Mouse (Mus musculus): ENCODE measurements around the gene Actn1. TPM values are rescaled to one million over a fixed set of nuclear protein-coding genes. Genes with fewer than 3 reads are reported as not detected.

Actn1 gene
- polyA plus RNA-seq, 1 experiment from 2014 or later, result 7.3 TPM

DNA sequence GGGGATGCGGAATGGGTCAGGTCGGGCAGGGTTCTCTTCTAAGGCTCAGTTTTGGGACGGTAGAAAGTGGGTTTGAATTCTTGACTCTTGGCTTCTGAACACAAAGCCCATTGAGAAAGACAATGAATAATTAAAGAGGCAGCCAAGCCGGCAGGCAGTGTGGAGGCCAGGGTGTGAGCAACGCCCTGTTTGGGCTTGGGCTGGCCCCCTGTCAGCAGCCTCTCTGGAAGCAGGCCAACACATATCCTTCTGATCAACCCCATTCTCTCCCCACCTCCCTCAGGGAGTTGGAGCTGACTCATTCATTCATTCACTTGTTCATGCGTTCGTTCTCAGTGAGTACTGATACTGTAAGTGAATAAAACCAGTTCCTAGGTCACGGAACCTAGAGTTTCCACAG lies 36.7 kb downstream of the Actn1 start:
- H3K9ac ChIP-seq (replicated peaks), result no peak overlapping the region
- no peak overlapping the region for H3K27ac ChIP-seq
- H3K4me3 ChIP-seq (replicated peaks), result no peak overlapping the region
- peaks cover 31% of the 10 kb centered on the region for H3K4me1 ChIP-seq (replicated peaks)
- no peaks in the 10 kb centered on the region for H3K36me3 ChIP-seq
- no peak overlapping the region for H3K4me2 ChIP-seq (replicated peaks)
- ATAC-seq, result peak; percentile 59; the same call in 1 of the 2 replicates
- no peaks in the 10 kb centered on the region for H3K27me3 ChIP-seq
- no peaks in the 10 kb centered on the region for H3K9me3 ChIP-seq
- WGBS, result 28% methylated on average over 8 of the region's 8 CpGs

DNA sequence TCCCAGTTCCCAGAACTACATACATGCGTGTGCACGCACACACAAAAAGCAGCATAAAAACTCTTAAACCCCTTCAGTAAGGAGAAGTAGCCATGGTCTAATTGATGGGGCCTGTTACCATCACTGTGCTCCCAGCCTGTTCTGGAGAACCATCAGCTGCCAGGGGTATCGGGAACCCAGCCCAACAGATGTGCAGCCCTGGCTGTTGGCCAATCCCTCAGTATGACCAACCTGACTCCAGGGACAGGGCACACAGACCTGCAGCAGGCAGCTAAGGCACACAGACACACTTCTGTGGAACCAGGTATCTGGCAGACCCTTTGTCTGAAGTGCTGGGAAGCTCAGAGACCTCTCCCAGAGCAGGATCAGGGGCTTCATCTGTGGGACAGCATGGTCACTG lies 37.7 kb downstream of the Actn1 start:
- Histone ChIP-seq H3K4me2 (replicated peaks) (no peak overlapping the region), H3K36me3 (no peaks in the 10 kb centered on the region), H3K27me3 (no peaks in the 10 kb centered on the region), H3K9me3 (no peaks in the 10 kb centered on the region), H3K27ac (no peak overlapping the region), H3K9ac (replicated peaks) (no peak overlapping the region), H3K4me1 (replicated peaks) (peaks cover 22% of the 10 kb centered on the region), H3K4me3 (replicated peaks) (no peak overlapping the region)
- 96% methylated on average over 3 of the region's 3 CpGs for WGBS
- no peak for ATAC-seq

DNA sequence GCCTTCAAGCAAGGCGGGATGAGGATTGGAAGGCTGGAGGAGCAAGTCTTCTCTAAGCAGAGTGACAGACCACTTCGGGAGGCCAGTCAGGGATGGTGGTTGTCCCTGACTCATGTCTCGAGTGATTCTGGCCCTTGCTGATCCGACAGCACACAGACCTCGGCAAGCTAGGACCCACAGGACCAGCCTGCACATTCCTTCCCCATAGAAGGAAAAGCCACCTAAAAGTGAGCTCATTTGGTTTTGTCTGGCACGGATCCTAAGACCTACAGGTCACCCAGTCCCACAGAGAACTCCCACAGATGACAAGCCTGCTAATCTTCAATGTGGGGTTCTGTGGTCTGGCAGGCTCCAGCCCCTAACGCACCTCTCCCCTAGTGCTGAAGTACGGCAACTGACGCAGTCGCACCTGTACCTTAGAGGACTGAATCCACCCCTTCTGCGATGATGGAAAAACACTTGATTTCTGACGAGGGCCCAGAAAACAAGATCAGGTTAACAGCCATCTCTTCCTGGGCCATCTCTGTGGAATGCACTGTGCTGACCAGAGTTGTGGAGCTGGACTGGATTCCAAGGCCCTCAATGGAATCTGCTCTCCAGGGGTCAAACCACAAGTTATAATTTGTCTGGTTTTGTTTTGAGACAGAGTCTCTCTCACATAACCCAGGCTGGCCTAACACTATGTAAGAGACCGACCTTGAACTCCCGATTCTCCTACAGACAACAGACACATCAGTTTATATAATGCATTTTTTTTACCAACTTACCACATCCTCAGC lies 39.7 kb downstream of the Actn1 start:
- Histone ChIP-seq H3K27ac (no peak overlapping the region), H3K9me3 (no peaks in the 10 kb centered on the region), H3K4me2 (replicated peaks) (no peak overlapping the region), H3K9ac (replicated peaks) (no peak overlapping the region), H3K36me3 (no peaks in the 10 kb centered on the region), H3K4me3 (replicated peaks) (no peak overlapping the region), H3K4me1 (replicated peaks) (peaks cover 26% of the 10 kb centered on the region), H3K27me3 (no peaks in the 10 kb centered on the region)
- no peak for ATAC-seq
- WGBS, result 93% methylated on average over 14 of the region's 14 CpGs

DNA sequence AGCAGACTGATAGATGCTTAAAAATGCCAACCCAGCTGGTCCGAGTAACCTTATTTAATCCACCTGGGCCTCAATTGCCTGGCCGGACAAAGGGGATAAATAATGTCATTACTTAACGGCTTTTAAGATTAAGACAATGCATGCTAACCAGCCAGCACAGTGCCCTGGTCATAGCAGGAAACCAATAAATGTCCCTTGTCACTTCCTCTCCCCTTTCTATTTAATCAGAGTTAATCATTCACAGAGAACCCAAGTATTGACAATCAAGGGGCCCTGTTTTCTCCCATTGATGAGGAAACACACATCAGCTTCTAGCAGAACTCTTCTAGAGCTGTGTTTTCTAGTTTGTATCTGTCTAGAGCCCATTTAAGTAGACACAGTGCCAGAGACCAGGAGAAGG lies 41.4 kb downstream of the Actn1 start:
- no peaks in the 10 kb centered on the region for H3K9me3 ChIP-seq
- ATAC-seq, result no peak
- 84% methylated on average over 3 of the region's 3 CpGs for WGBS

DNA sequence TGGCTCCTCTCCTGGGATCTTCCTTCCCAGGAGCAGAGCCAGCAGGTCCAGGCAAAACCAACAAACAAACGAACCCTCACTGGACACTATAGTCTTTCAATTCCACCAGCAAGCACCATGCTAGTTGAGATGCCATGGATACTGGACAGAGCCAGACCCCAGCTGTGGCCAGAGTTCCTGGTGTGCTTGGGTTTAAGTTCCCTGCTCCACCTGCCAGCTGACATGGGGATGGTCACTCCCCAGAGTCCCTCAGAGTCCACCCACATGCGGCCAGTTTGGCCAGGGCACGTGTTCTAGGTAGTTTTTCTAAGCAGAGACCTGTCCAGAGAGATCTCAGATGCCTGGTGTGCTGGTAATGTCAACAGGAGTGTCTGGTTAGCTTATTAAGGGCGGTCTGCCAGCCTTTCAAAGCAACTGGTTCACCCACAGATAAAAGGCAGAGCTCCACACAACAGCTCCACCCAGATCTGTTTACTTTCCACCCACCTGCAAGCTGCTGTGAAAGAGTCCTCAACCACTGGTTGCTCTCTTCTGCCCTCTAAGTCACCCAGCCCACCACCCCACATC lies 42.0 kb downstream of the Actn1 start:
- no peak for ATAC-seq
- WGBS, result 87% methylated on average over 4 of the region's 4 CpGs
- H3K27ac ChIP-seq, result no peak overlapping the region
- no peaks in the 10 kb centered on the region for H3K36me3 ChIP-seq
- H3K27me3 ChIP-seq, result no peaks in the 10 kb centered on the region
- no peak overlapping the region for H3K9ac ChIP-seq (replicated peaks)
- no peak overlapping the region for H3K4me2 ChIP-seq (replicated peaks)
- H3K4me3 ChIP-seq (replicated peaks), result no peak overlapping the region
- peaks cover 10% of the 10 kb centered on the region; the same call in 1 of the 2 replicates for H3K4me1 ChIP-seq (replicated peaks)
- no peaks in the 10 kb centered on the region for H3K9me3 ChIP-seq

More for the DNA sequence above, 41.4 kb downstream of the Actn1 start:
- peaks cover 17% of the 10 kb centered on the region for H3K4me1 ChIP-seq (replicated peaks)
- no peak overlapping the region for H3K4me2 ChIP-seq (replicated peaks)
- no peak overlapping the region for H3K9ac ChIP-seq (replicated peaks)
- H3K27me3 ChIP-seq, result no peaks in the 10 kb centered on the region
- no peaks in the 10 kb centered on the region for H3K36me3 ChIP-seq
- no peak overlapping the region for H3K4me3 ChIP-seq (replicated peaks)
- no peak overlapping the region for H3K27ac ChIP-seq

DNA sequence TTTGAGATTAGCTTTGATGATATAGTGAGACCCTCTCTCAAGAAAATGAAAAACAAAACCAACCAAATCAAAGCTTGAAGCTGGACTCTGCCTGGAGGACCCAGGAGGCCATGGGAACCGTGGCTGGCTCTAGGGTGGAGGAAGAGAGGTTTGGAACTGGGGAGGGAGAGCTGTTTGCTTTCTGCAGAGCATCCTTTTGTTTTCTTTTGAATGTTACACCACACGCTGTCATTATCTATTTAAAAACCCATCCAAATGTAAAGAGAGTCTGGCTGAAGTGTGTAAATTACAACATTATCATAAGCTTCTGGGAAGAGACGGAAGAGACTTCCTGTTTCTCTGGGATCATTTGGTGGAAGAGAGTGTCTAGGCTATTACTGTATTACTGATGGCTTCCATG lies 43.1 kb downstream of the Actn1 start:
- whole genome bisulfite sequencing, result 47% methylated on average over 3 of the region's 3 CpGs
- H3K27ac ChIP-seq, result no peak overlapping the region
- H3K4me2 ChIP-seq (replicated peaks), result no peak overlapping the region
- H3K27me3 ChIP-seq, result no peaks in the 10 kb centered on the region
- no peak overlapping the region for H3K4me3 ChIP-seq (replicated peaks)
- H3K4me1 ChIP-seq (replicated peaks), result 0 out of 2 replicates have a peak, but pooled peaks cover 4% of the 10 kb centered on the region
- ATAC-seq, result no peak
- no peaks in the 10 kb centered on the region for H3K36me3 ChIP-seq
- H3K9me3 ChIP-seq, result no peaks in the 10 kb centered on the region
- no peak overlapping the region for H3K9ac ChIP-seq (replicated peaks)

DNA sequence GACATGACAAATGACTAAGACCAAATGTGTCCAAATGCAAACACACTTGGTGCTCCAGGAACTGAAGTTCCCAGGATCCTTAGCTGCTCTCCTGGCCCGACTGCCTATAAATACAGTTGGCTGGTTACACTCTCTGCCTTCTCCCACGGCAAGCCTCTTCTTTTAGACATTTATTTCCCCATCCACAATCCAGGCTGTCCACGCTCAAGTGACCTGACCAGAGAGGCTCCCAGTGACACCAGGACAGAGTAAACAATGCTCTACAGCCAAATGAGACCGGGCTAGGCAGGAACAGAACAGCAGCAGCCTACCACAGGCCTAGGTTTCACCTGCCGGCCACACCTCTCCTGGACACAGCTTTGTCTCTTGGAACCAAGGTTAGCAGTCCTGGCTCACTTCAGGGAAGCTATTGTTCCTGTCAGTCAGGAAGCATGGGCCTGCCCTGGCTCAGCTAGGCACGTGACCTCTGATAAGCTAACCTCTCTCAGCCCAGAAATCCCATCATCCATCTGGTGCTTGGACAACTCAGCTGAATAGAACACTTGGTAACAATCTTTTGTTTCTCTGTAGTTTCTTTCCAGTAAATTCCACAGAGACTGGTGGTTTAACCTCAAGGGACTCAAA lies 43.8 kb downstream of the Actn1 start:
- ATAC-seq, result no peak
- no peaks in the 10 kb centered on the region for H3K9me3 ChIP-seq
- H3K4me1 ChIP-seq (replicated peaks), result 0 out of 2 replicates have a peak, but pooled peaks cover 4% of the 10 kb centered on the region
- H3K27me3 ChIP-seq, result no peaks in the 10 kb centered on the region
- H3K9ac ChIP-seq (replicated peaks), result no peak overlapping the region
- WGBS, result 64% methylated on average over 6 of the region's 6 CpGs
- no peak overlapping the region for H3K4me2 ChIP-seq (replicated peaks)
- no peaks in the 10 kb centered on the region for H3K36me3 ChIP-seq
- no peak overlapping the region for H3K27ac ChIP-seq
- no peak overlapping the region for H3K4me3 ChIP-seq (replicated peaks)

DNA sequence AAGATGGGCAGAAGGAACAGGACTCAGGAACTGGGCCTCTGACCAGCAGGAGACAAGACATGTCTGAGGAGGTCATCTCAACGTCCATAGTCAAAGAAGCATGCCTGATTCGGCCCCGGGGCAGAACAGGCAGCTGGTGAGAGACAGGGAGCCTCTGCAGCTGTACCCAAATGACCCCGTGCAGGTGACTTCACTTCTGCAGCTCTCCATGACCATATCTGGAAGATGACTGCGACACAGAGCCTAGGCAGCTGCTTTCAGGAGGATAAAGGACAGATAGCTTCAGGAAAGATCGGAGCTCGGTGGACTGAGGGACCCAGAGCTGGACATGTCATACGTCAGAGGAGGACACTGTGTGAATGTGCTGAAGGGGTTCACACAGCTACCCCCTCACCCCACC lies 46.4 kb downstream of the Actn1 start:
- no peaks in the 10 kb centered on the region for H3K27me3 ChIP-seq
- no peak overlapping the region for H3K27ac ChIP-seq
- H3K4me1 ChIP-seq (replicated peaks), result 0 out of 2 replicates have a peak, but pooled peaks cover 5% of the 10 kb centered on the region
- 88% methylated on average over 8 of the region's 8 CpGs for WGBS
- no peak overlapping the region for H3K4me2 ChIP-seq (replicated peaks)
- no peak overlapping the region for H3K4me3 ChIP-seq (replicated peaks)
- H3K9ac ChIP-seq (replicated peaks), result no peak overlapping the region
- no peak for ATAC-seq
- H3K9me3 ChIP-seq, result no peaks in the 10 kb centered on the region
- H3K36me3 ChIP-seq, result no peaks in the 10 kb centered on the region

DNA sequence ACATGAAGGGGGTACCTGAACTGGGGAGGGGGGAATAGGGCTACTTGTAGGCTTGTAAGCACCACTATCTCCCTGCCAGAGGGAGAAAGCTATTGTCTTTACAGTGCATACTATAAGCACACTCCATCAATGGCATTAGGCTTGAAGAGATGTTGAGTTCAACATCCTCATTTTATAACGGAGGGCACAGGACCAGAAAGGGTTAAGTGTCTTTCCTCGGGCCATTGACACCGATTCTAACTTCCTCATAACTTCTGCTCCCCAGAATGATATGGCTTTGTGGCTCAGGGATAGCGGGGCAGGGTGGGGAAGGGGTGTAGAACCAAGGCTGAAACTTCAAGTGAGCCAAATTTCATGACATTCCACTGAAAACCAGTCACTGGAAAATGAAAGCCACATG lies 46.9 kb downstream of the Actn1 start:
- Histone ChIP-seq H3K4me1 (replicated peaks) (0 out of 2 replicates have a peak, but pooled peaks cover 9% of the 10 kb centered on the region), H3K27me3 (no peaks in the 10 kb centered on the region), H3K9ac (replicated peaks) (no peak overlapping the region), H3K4me2 (replicated peaks) (no peak overlapping the region), H3K4me3 (replicated peaks) (no peak overlapping the region), H3K36me3 (no peaks in the 10 kb centered on the region), H3K9me3 (no peaks in the 10 kb centered on the region), H3K27ac (no peak overlapping the region)
- ATAC-seq, result no peak
- 83% methylated on average over 4 of the region's 4 CpGs for WGBS

DNA sequence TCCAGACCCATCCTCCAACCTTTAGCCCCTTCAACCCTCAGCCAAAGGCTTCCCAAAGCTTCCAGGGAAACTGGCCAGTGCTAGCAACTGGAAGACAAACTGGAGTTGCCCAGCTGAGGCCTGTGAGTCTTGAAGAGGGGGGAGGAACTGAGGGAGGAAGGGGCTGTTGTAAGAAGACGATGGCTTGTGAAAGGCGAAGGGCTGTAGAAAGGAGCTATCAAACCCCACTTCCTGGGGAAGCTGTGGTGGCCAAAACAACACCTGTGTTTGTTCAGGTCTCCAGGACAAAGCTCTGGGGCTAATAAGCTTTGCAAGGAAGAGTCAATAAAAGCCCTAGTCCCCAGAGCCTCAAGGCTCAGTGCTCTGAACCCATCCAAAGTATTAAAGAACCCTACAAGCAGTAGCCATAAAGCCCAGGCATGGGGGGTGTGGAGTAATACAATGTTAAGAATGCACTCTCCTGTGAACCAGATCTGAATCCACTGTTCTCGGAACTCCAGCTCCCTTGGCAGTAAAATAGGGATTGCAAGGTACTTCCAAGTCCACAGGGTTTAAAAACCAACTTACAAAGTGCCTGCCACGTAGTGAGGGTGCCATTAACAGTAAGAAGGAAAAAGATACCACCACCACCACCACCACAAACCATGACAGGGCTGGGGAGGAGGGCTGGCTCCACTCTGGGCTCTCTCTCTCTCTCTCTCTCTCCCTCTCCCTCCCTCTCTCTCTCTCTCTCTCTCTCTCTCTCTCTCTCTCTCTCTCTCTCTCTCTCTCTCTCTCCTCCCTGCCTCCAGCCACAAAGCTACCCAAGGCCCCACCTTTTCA lies 49.2 kb downstream of the Actn1 start:
- no peaks in the 10 kb centered on the region for H3K9me3 ChIP-seq
- H3K4me1 ChIP-seq (replicated peaks), result 0 out of 2 replicates have a peak, but pooled peaks cover 4% of the 10 kb centered on the region
- no peak overlapping the region for H3K4me2 ChIP-seq (replicated peaks)
- no peak overlapping the region for H3K4me3 ChIP-seq (replicated peaks)
- H3K9ac ChIP-seq (replicated peaks), result no peak overlapping the region
- H3K36me3 ChIP-seq, result no peaks in the 10 kb centered on the region
- no peak for ATAC-seq
- WGBS, result 73% methylated on average over 4 of the region's 4 CpGs
- no peak overlapping the region for H3K27ac ChIP-seq
- no peaks in the 10 kb centered on the region for H3K27me3 ChIP-seq

DNA sequence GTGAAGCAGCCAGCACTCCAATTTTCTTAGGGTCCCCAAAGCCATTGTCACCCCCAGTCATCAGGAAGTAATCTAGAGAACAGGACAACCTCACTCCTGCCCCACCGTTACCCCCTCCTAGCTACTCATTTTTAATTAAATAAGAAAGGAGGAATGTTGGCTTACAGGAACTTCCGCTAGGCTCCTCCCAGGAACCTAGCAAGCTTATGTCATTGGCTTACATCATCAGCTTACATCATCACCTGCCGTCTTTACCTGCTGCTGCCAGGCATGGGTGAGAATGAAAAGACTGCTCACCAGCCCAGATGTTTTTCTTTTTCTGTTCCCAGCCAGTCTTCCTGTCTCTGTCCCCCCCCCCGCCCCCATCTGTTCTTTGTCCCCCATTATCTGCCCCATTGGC lies 50.3 kb downstream of the Actn1 start:
- Histone ChIP-seq H3K9me3 (no peaks in the 10 kb centered on the region), H3K4me3 (replicated peaks) (no peak overlapping the region), H3K36me3 (0 out of 2 replicates have a peak, but pooled peaks cover under 1% of the 10 kb centered on the region), H3K27ac (no peak overlapping the region), H3K4me1 (replicated peaks) (0 out of 2 replicates have a peak, but pooled peaks cover 4% of the 10 kb centered on the region), H3K4me2 (replicated peaks) (no peak overlapping the region), H3K27me3 (no peaks in the 10 kb centered on the region), H3K9ac (replicated peaks) (no peak overlapping the region)
- 87% methylated on average over 4 of the region's 4 CpGs for WGBS
- no peak for ATAC-seq

All from midbrain, embryonic 13.5 days (tissue).